Mouse (Mus musculus) CH12.LX (cell line): ENCODE results near the gene Gdap1l1.

ENCODE experiments used
- BHLHE40 ChIP-seq: IDR thresholded peaks from 2 replicates; pipeline ENCODE4 v1.6.1; 2011; ENCODE audit warnings: mild to moderate bottlenecking, low read depth, low read length, improper control_type of control experiment
- CHD2 ChIP-seq: IDR thresholded peaks from 2 replicates; pipeline ENCODE4 v1.6.1; 2011; ENCODE audit warnings: low read length, improper control_type of control experiment
- CTCF ChIP-seq, 2 experiments: IDR thresholded peaks in 1 of 2; conservative IDR thresholded peaks in 1 of 2; 2 replicates each; pipeline ENCODE4 v1.5.1; 2011 to 2012; ENCODE audit warnings: low read depth in 2 of 2, low read length in 2 of 2, improper control_type of control experiment in 1 of 2, inconsistent platforms in 1 of 2, mild to moderate bottlenecking in 1 of 2, moderate library complexity in 1 of 2
- MEF2A ChIP-seq: IDR thresholded peaks from 2 replicates; pipeline ENCODE4 v1.6.1; 2014; ENCODE audit warnings: low read depth, mild to moderate bottlenecking, inconsistent platforms, low read length, improper control_type of control experiment, borderline replicate concordance
- MYC ChIP-seq: IDR thresholded peaks from 2 replicates; pipeline ENCODE4 v1.6.1; 2011; ENCODE audit warnings: low read depth, mild to moderate bottlenecking, improper control_type of control experiment, low read length
- NRF1 ChIP-seq: IDR thresholded peaks from 2 replicates; pipeline ENCODE4 v1.6.1; 2014; ENCODE audit warnings: low read depth, mild to moderate bottlenecking, inconsistent platforms, low read length, improper control_type of control experiment, moderate library complexity
- PAX5 ChIP-seq: IDR thresholded peaks from 2 replicates; pipeline ENCODE4 v1.6.1; 2012; ENCODE audit warnings: low read length, inconsistent platforms, mixed read lengths
- POLR2A ChIP-seq: IDR thresholded peaks from 2 replicates; pipeline ENCODE4 v1.6.1; 2011; ENCODE audit warnings: low read depth, mild to moderate bottlenecking, improper control_type of control experiment, low read length
- RCOR1 ChIP-seq: conservative IDR thresholded peaks from 2 replicates; pipeline ENCODE4 v1.6.1; 2012; ENCODE audit warnings: low read depth, mild to moderate bottlenecking, inconsistent platforms, low read length, improper control_type of control experiment
- SIN3A ChIP-seq: IDR thresholded peaks from 2 replicates; pipeline ENCODE4 v1.6.1; 2012; ENCODE audit warnings: low read length, improper control_type of control experiment, inconsistent platforms
- ZMIZ1 ChIP-seq: IDR thresholded peaks from 2 replicates; pipeline ENCODE4 v1.6.1; 2012; ENCODE audit warnings: low read depth, mild to moderate bottlenecking, inconsistent platforms, low read length, improper control_type of control experiment

DNA sequence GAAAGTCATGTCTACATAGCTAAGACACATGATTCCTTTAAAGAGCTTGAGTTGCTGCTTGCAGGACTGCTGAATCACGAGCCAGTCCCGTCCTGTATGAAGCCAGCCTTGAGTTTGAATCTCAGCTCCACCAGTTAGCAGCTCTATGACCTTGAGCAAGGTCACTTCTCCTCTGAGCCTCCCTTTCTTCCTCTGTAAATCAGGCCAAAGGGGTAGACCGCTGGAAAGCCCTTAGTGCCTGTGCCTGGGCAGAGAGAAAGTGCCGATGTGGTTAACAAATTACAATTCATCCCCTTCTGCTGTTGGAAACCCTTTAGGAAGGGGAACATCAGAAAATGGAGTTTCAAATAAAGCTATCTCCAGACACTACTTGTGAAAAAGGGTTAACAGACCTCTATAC is 476 bp upstream of the Gdap1l1 start:
- TF ChIP-seq POLR2A: no peak
- TF ChIP-seq CTCF (conservative IDR thresholded peaks at IDR 0.05 in 1 of 2, IDR thresholded peaks at IDR 0.05 in 1 of 2; ENCODE audit: low read depth in 2 of 2, low read length in 2 of 2): no peak
- TF ChIP-seq SIN3A: no peak
- TF ChIP-seq NRF1: no peak
- TF ChIP-seq BHLHE40: no peak
- TF ChIP-seq MYC: no peak
- no peak for TF ChIP-seq RCOR1
- TF ChIP-seq ZMIZ1: no peak
- TF ChIP-seq PAX5: no peak
- TF ChIP-seq MEF2A: no peak
- TF ChIP-seq CHD2: no peak
